Mouse (Mus musculus): Measurements from ENCODE around the gene Ptprd.
A peak's percentile ranks its signal among the peaks of the same experiment; 100 is the strongest.

Gene Ptprd

GRCm38 (mm10) chr4:76025571-76026325, 2186.0 kb downstream of the Ptprd start:
- DNase-seq (ENCODE audit: low read depth, low spot score), result no peak

DNA sequence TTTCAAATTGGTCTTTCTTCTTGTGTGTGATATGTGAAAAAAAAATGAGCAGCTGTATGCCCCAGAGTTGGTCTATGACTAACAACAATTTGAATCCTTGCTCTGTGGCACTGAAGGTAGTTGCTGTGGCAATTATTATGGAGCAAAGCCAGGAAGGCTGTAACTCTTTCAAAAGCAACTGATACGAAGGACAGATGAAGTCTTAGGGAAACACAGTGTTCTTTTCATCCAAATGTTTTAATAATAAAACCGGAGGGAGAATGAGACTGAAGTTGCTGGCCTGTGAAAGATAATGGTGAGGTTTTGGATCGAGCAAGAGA, 2187.3 kb downstream of the Ptprd start:
- DNase-seq (ENCODE audit: low read depth, low spot score), result no peak

- no peak for DNase-seq (ENCODE audit: low read depth, low spot score)
These were observed 2187.8 kb downstream of the Ptprd start for GRCm38 (mm10) chr4:76023756-76024501.

- DNase-seq (ENCODE audit: low read depth, low spot score), result peak; percentile 35
These were observed 2190.1 kb downstream of the Ptprd start for GRCm38 (mm10) chr4:76021670-76022069.

DNA sequence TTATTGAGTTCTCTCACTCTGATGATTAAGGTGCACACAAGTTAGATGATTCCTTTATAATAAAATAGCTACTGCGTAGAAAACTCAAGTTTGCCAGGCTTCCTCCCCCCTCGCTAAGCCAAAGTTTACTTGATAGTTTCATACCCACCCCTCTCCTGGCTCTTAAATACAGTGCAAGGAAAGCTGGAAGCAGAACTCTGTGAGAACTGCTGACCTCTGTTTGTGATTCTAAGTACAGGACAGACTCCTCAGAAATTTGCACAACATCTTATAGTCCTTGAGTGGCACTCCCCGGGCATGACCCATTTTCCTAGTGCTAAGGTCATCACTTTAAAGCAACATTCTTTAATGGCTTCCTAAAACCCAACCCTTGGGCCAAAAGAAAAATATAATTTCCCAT, 2196.7 kb downstream of the Ptprd start:
- DNase-seq (ENCODE audit: low read depth, low spot score), result no peak

GRCm38 (mm10) chr4:76014151-76014840, 2197.5 kb downstream of the Ptprd start:
- no peak for DNase-seq (ENCODE audit: low read depth, low spot score)

DNA sequence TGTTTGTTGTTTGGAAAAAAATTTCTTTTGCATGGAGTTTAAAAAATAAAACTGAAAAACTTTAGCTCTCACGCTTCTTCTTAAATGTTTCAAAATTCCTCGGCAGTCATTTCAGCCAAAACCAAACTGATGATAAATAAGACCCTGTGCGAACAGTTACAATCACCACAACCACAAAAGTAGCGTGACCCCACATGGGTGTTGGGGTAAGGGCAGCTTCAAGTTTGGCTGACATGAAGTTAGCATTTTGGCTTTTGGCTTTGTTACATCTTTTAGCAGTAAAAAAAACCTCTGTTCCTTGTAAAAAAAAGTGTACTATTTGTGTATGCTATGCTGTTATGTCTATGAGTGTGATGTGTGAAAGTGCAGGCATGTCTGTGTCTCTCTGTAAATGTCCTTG, 2203.2 kb downstream of the Ptprd start:
- DNase-seq (ENCODE audit: low read depth, low spot score), result no peak

DNA sequence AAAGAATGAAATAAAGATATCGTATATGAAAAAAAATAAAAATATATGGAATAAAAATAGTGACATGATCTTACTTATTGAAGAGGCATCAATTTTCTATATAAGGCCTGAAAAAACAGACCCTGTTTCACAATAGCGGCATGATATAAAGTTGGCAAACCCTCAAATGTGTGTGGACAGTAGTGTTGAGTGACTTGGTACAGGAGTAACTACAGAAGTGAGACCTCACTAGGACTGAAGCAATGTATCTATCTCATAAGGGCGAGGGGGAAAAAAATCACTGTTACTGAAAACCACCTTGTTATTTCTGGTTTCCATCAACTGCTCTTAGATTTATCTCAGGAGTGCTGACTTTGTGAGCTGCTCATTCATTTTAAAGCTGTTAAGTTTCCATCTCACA, 2204.5 kb downstream of the Ptprd start:
- no peak for DNase-seq (ENCODE audit: low read depth, low spot score)

GRCm38 (mm10) chr4:76006717-76007116, 2205.0 kb downstream of the Ptprd start:
- no peak for DNase-seq (ENCODE audit: low read depth, low spot score)

DNA sequence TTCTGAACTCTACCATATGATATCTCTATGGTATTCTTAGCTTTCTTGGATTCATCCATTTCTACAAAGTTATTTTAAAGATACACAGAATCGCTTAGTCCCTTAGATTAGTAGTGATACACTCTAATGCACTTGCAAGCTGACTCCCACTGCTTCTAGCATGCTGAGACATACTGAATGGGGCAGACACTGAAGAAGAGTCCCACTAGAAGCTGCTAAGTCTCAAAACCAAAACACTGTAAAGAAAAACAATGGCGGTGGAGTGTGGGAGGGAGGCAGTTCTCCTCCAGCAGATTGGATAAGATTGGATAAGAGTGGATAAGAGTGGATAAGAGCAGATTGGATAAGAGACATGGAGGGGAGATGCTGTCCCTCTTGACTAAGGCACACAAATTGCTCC, 2207.6 kb downstream of the Ptprd start:
- DNase-seq (ENCODE audit: low read depth, low spot score), result no peak

GRCm38 (mm10) chr4:76000258-76000657, 2211.5 kb downstream of the Ptprd start:
- DNase-seq (ENCODE audit: low read depth, low spot score), result no peak

GRCm38 (mm10) chr4:75995841-75996240, 2215.9 kb downstream of the Ptprd start:
- DNase-seq (ENCODE audit: low read depth, low spot score), result no peak

GRCm38 (mm10) chr4:75994576-75994975, 2217.2 kb downstream of the Ptprd start:
- no peak for DNase-seq (ENCODE audit: low read depth, low spot score)

DNA sequence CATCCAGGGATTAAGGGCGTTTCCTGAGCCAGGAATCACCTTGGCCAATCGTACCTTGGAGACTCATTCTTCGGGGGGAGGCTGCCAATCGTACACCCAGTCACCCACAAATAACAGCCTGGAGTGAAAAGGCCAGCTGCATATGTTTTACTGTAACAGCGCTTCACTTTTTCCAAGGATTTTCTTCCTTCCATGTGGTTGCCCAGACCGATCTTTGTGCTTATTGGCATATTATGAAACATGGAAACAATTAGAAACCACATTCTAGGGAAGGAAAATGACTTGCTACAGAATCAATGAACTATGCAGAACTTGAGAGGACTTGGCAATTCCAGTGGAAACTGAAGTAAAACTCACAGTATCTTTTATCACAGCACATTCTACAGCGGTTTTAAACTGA, 2218.7 kb downstream of the Ptprd start:
- DNase-seq (ENCODE audit: low read depth, low spot score), result no peak

DNA sequence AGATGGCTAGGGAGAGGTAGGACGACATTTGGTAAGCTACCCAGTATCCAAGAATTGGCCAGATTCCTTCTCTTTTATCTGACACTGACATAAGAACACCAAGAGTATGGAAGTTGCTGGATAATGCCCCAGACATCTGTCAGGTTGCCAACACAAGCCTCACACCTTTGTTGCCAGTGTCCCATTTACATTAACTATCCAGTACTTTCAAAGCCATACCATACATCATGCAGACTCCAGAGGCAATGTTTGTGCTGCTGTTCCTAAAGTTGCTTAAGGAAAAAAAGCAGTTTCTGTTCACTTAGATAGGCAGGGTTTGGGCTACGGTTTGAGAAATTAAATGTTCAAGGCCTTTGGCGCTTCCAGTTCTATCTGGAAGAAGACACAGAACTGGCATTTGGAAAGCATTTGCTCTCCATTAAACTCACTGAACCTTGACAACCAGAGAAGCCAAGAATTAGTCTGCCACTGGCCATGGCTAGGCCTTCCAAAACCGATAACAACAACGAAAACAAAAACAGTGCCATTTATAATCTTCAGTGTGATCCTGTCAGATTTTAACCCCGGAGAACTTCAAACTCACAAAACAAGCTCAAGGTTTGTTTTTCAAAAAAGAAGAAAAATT, 2220.0 kb downstream of the Ptprd start:
- DNase-seq (ENCODE audit: low read depth, low spot score), result no peak

GRCm38 (mm10) chr4:75974728-75975127, 2237.0 kb downstream of the Ptprd start:
- no peak for DNase-seq (ENCODE audit: low read depth, low spot score)

- no peak for DNase-seq (ENCODE audit: low read depth, low spot score)
These were observed 2238.4 kb downstream of the Ptprd start for GRCm38 (mm10) chr4:75973322-75973721.

GRCm38 (mm10) chr4:75969961-75970360, 2241.8 kb downstream of the Ptprd start:
- no peak for DNase-seq (ENCODE audit: low read depth, low spot score)

GRCm38 (mm10) chr4:75968618-75969017, 2243.1 kb downstream of the Ptprd start:
- no peak for DNase-seq (ENCODE audit: low read depth, low spot score)

GRCm38 (mm10) chr4:75965810-75966209, 2246.0 kb downstream of the Ptprd start:
- DNase-seq (ENCODE audit: low read depth, low spot score), result no peak

GRCm38 (mm10) chr4:75962916-75963315, 2248.8 kb downstream of the Ptprd start:
- no peak for DNase-seq (ENCODE audit: low read depth, low spot score)

DNA sequence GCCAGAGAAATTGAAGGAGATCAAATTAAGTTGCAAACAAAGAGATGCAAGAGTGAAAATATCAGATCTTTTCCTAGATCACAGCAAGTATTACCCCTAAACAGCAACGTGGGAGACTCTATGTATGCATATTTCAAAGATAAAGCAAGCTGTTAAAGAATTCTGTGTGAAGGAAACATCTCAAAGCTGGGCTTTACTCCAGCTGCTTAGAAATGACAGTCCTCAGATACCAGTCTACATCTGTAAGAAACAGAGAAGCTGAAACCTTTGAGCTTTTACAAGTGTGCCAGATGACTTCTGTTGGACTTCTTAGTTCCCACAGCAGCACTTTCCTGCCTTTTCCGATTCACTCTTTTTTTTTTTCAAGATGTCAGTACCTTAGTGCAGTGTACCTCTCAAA, 2249.9 kb downstream of the Ptprd start:
- no peak for DNase-seq (ENCODE audit: low read depth, low spot score)

Data from mesoderm, embryonic 11.5 days (tissue).